Mouse (Mus musculus) cerebral cortex, adult 2 months (tissue): Measurements from ENCODE around the gene Dysf.

Experiments
- WGBS: fragments of 180-500 bp; shearing (Covaris S2); methylation state at CpG from one replicate; pipeline ENCODE4 v1.1.7; 2018; 5-methylcytosine and 5-hydroxymethylcytosine counted together

The Dysf gene

GRCm38 (mm10) chr6:84167612-84168011 lies 159.2 kb downstream of the Dysf start:
- 87% methylated on average over 14 of the region's 14 CpGs for WGBS

- 93% methylated on average over 1 of the region's 1 CpGs for WGBS
These were observed 160.2 kb downstream of the Dysf start for GRCm38 (mm10) chr6:84168571-84168970.

DNA sequence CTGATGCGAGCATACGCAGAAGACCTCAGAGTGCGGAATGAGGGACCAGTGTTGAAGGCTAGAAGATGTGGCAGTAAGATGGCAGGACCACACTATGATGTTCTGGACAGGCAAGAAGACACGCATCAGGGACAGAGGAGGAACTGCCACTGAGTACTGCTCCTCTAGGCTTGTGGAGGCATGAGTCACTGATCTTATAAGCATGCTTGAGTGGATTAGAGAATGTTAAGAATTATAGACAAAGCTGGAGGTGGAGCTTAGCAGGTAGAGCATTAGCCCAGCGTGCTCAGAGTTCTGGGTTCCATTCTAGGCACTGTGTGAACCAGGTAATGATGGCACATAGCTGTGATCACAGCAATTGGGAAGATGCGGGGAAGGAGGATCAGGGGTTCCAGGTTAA lies 165.2 kb downstream of the Dysf start:
- WGBS: 93% methylated on average over 6 of the region's 6 CpGs

DNA sequence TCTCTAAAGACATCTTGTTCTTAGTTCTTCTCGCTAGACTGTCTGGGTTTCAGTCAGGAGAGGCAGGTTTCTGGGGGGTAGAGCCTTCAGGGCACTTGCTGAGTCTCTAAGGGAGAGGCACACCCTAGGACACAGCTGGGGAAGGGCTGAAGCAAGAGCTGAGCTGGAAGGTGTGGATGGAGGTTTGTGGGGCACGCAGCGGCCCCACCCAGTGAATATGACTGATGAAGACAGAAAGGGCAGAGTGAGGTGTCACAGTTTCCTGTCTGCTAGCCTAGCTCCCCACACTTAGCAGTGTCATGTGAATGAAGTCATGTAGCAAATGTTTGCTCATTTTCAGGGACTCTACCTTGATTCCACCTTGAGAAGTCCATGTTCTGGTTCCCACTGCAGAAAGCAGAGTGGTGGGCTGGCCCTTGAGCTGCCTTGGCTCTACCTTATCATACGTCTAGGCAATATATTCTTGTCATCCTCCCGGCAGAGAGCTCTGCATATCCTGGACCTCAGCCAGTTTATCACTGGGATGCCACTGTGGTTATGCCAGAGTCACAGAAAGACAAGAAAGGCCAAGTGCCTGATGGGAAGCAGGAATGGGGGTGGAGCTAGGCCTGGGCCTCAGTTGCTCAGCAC lies 170.5 kb downstream of the Dysf start:
- 83% methylated on average over 5 of the region's 5 CpGs for WGBS

- WGBS: 67% methylated on average over 4 of the region's 4 CpGs
These were observed 173.1 kb downstream of the Dysf start for GRCm38 (mm10) chr6:84181452-84181851.

DNA sequence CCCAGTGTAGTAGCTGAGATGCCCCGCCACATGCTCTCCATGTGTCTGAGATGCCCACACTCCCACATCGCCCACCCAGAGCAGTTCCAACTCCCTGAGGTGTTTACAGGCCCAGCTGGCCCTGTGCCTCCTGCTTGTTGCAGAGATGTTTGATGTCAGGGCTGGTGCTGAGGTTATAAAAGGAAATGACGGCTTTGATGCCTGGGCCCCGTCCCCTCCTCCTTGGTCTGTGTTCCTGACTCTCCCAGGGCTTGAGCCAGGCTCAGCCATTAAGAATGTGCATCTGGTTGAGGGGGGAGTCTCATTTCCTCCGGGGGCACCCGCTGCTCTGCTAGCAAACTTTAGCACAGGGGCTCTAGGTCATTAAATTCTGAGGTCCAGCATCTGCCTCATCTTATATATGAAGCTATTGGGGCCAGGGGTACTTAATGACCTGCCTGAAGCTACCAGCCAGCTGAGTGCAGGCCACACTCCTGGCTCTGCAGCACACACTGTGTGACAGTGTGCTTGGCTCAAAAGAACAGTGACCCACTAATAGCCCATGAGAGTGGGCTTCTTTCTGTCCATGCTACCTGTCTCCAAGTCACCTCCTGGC lies 183.4 kb downstream of the Dysf start:
- 63% methylated on average over 6 of the region's 6 CpGs for WGBS

DNA sequence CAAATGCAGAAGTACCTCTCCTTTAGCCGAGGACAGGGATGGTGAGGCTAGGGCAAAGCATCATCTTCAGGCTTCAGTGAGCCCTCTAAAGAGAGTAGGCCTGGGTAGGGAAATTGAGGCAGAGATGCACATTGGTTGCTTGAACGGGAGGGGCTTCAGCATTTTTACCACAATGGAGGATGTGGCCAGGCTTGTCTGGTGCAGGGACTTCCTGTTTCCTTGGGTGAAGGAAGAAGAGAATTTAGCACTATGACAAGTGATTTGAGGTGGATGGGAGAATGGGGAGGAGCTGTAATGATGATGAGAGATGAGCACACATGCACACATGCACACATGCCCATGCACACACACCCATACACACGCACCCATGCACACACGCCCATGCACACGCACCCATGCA lies 188.1 kb downstream of the Dysf start:
- WGBS: 96% methylated on average over 5 of the region's 5 CpGs

GRCm38 (mm10) chr6:84197811-84198213 lies 189.4 kb downstream of the Dysf start:
- 79% methylated on average over 5 of the region's 5 CpGs for WGBS

DNA sequence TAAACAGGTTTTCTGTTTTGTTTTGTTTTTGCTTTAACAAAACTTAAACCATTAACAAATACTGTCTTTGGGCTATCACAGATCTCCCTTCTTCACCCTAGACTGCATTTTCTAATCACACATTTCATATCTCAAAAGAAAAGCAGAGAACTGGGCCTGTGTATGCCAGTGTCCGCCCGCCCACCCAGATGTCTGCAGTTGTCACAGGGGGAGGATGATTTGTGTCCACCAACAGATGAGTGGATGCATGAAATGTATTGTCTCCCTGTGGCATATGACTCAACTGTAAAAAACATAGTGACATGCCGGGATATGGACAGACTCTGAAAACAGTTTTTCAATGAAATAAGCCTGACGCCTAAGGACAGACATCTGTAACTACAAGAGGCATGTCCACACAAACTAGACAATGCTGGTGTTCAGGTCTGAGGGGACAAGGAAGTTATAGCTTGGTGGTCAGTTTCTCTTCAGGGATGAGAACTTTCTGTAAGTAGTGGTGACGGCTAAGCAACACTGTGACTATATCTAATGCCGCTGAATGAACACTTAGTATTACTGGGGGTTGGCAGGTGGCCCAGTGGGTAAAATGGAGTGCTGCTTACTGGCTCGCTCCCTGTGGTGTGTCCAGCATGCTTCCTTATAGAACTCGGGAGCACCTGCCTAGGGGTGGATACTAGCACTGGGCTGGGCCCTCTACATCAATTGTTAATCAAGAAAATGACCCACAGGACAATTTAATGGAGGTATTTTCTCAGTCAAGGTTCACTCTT lies 193.5 kb downstream of the Dysf start:
- 71% methylated on average over 8 of the region's 8 CpGs for WGBS

DNA sequence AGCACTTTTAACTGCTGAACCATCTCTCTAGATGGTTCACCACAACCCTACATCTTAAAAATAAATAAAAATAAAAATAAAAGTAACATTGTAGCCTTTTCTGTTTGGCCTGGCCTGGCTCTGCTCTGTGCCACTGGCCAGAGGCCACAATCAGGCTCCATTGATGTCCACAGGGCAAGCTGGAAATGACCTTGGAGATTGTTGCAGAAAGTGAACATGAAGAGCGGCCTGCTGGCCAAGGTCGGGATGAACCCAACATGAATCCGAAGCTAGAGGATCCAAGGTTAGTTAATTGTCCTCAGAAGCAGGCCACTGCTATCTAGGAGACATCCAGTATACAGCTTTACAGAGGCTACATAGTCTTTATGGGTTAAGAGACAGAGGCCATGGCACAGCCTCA lies 197.2 kb downstream of the Dysf start:
- 96% methylated on average over 3 of the region's 3 CpGs for WGBS

- 91% methylated on average over 4 of the region's 4 CpGs for WGBS
These were observed 200.2 kb downstream of the Dysf start for GRCm38 (mm10) chr6:84208589-84208988.

DNA sequence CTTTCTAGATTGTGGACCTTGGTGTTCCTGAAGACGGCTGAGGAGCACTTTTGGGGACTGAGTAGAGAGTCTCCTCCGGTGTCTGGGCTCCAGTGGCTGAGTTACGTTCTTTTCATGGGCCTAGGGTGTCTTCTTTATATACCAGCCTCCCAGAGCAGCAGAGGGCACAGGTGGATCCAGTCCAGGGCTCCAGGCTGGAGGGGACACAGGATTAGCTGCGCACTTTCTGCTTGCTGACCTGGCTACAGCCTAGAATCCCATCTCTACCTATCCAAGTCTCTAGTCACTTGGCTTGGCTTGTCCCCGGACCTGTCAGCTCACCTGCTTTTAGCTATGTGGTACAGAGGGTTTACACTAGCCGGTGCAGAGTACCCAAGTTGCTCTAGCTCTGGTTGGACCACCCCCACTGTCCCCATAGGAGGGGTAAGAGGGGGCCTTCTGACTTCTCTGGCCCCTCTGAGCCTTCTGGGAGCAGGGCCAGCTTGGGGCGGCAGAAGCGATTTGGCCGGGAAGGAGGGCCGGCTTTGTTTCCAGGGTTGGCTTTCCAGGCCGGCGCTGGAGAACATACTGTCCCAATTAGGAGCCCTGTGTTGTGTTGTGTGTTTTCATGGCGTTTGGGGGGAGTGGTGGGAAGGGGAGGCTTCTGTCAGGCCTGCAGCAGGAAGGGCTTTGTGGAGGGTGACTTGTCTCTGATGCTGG lies 201.5 kb downstream of the Dysf start:
- WGBS: 76% methylated on average over 13 of the region's 13 CpGs

- 86% methylated on average over 7 of the region's 7 CpGs for WGBS
These were observed 203.1 kb downstream of the Dysf start for GRCm38 (mm10) chr6:84211473-84211872.

DNA sequence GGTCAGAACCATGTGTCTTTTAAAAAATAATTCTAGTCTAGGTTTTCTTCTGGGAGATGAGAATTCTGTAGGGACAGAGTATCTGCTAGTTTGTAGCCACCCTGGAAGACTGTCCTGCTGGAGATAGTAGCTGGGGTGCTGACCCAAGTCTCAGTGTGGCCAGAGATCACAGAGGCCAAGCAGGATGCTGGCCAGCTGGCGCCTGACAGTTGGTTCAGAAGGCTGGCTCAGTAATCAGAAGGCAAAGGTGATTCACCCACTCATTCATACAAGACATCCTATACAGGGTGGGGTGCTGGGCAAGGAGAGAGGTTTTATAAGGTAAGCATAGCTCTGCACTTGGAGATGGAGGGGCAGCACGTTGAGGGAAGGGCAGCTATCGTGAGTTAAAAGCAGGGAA lies 204.7 kb downstream of the Dysf start:
- WGBS: 80% methylated on average over 3 of the region's 3 CpGs

GRCm38 (mm10) chr6:84217216-84217933 lies 209.0 kb downstream of the Dysf start:
- 64% methylated on average over 1 of the region's 1 CpGs for WGBS

- WGBS: 70% methylated on average over 11 of the region's 11 CpGs
These were observed 210.7 kb downstream of the Dysf start for GRCm38 (mm10) chr6:84219119-84219518.

DNA sequence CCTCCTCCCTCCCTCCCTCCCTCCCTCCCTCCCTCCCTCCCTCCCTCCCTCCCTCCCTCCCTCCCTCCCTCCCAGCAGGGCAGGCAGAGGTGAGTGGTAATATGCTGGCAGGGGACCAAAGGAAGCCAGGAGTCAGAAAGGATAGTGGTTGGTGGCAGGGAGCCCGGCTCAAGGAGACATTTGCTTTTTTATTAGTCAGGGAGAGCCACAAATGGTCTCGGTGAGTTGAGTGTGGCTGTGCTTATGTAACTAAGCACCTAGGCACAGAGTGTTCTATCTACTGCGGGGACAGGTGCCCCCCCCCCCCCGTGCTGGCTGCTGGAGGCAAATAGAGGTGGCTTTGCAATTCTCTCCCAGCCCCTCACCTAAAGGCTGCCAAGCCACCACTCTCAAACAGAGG lies 216.5 kb downstream of the Dysf start:
- WGBS: 51% methylated on average over 4 of the region's 4 CpGs

GRCm38 (mm10) chr6:84225587-84225986 lies 217.2 kb downstream of the Dysf start:
- 34% methylated on average over 6 of the region's 6 CpGs for WGBS

DNA sequence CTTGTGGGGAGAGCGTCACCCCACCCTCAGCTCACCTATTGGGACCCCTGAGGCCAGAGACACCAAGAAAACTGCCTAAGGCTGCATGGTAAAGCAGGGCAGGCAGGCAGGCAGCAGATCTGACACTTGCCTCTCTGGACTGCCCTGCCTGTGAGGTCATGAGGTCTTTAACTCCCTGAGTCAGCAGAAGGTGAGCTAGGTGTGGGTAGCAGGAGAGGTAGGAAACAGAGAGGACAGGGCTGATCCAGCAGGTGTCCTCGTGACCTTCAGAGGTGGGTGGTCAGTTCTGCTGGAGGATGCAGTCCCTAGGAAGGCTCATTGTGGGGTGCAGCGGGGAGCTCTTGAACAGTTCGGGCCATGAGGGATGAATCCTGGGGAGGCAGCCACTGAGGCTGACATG lies 219.8 kb downstream of the Dysf start:
- 93% methylated on average over 4 of the region's 4 CpGs for whole genome bisulfite sequencing

DNA sequence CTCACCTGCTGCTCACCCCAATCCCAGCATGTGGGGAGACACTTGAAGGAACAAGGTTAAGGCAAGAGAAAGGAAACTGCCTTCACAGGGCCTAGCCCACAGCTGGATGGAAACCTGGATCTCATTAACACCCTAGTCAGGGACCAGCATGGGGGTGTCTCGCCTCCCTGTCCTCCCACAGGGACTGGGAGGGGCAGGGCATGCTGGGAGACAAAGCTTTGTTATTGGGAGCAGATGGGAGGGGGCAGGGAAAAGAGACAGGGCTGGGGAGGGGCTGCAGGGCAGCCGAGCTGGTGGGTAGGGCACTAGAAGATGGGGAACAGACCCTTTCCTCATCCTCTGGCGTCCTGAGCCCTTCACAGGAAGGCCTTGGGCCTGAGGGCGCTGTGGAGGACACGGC lies 220.4 kb downstream of the Dysf start:
- WGBS: 67% methylated on average over 5 of the region's 5 CpGs

DNA sequence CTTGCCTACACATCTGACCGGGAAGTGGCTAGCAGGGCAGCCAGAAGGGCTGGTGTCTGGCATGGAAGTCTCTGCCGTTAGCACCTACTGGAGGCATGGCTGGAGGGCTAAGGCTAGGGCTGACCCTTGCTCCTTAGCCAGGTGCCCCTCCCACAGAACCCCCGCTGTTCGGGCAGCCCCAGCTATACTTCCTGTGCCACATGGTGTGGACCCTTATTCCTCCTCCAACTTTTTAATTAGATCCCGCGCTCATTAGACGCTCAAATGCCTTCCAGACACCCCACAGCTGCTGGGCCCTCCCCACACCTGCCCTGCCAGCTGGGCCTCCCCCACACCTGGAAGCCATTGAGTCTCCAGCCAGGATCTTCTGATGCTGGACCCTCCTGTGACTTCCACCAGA lies 221.3 kb downstream of the Dysf start:
- WGBS: 79% methylated on average over 7 of the region's 7 CpGs

- WGBS: 64% methylated on average over 7 of the region's 7 CpGs
These were observed 222.7 kb downstream of the Dysf start for GRCm38 (mm10) chr6:84231108-84231507.
